Mouse (Mus musculus): ENCODE results near the gene Hal.
"Not testable (repeated sequence)": the region's sequence is repeated elsewhere in the genome, so short reads cannot be mapped to it uniquely, and the experiment has no call there.

Hal gene

DNA sequence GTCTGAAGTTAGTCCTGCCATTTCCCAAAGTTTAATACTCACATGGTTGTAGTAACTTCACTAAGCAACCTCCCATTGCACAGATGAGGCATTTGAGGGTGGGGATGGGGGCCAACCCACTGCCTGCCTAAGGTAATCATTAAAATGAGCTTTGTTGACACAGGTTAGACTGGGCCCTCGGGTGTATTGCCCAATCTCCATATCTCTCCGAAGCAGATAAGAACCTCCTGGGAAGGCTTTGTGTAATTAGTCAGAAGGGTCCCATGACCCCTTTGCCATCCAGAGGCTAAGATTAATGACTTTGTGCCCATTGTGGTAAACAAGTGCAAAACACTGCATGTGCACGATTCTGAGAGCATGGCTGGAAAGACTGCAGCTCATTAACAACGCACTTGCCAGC is 29.2 kb downstream of the Hal start:
- DNase-seq (ENCODE audit: low read depth) = no peak

- DNase-seq (ENCODE audit: low read depth) = no peak
Measured at GRCm38 (mm10) chr10:93518186-93518585, 29.6 kb downstream of the Hal start.

- no peak for DNase-seq (ENCODE audit: low read depth)
Measured at GRCm38 (mm10) chr10:93518620-93519019, 30.1 kb downstream of the Hal start.

DNA sequence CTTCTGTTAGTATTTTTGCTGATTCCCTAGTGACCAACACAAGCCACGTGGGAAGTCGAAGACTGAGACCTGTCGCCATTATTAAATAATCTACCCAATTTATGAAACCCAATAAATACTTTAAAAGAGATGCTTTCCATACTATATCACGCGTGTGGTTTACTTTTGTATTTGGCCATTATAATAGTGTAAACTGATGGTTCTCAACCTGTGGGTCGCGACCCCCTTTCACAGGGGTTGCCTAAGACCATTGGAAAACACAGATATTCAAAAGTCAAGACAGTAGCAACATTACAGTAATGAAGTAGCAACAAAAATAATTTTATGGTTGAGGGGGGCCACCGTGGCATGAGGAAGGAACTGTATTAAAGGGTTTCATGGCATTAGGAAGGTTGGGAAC is 30.6 kb downstream of the Hal start:
- no peak for DNase-seq (ENCODE audit: low read depth)

- DNase-seq (ENCODE audit: low read depth) = no peak
Measured at GRCm38 (mm10) chr10:93519756-93520155, 31.2 kb downstream of the Hal start.

GRCm38 (mm10) chr10:93520994-93521393 is 32.4 kb downstream of the Hal start:
- DNase-seq (ENCODE audit: low read depth) = no peak

DNA sequence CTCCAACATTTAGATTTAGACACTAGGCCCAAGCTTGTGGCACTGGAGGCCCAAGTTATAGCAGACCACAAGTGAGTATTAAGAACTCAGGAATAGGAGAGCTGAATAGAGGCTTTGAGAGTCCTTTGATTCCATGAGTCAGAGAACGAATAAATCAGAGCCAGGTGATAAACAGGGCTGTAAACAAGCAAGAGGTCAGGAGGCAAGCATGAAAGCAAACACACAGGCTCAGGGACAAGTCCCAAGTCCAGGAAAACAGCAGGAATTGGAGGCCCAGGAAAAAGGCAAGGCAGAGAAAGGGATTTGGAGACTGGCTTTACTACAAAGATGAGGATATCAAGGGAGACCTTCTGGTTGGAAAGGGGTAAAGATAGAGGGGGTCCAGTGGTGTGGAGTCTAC is 36.8 kb downstream of the Hal start:
- no peak for DNase-seq (ENCODE audit: low read depth)

GRCm38 (mm10) chr10:93538287-93538686 is 49.7 kb downstream of the Hal start:
- no peak for DNase-seq (ENCODE audit: low read depth)

GRCm38 (mm10) chr10:93538818-93539217 is 50.2 kb downstream of the Hal start:
- no peak for DNase-seq (ENCODE audit: low read depth)

GRCm38 (mm10) chr10:93539775-93540430 is 51.3 kb downstream of the Hal start, which contains the start of gene Amdhd1:
Gene Amdhd1 (minus strand): TSS chr10:93540033.
- peak; percentile 88 for DNase-seq (ENCODE audit: low read depth)

- peak; percentile 77 for DNase-seq (ENCODE audit: low read depth)
Measured at GRCm38 (mm10) chr10:93540431-93541210, 52.1 kb downstream of the Hal start, which contains the start of gene Ccdc38. Gene Ccdc38 (plus strand): TSS chr10:93540632.

- DNase-seq (ENCODE audit: low read depth) = peak; percentile 53
Measured at GRCm38 (mm10) chr10:93541585-93541984, 53.0 kb downstream of the Hal start.

DNA sequence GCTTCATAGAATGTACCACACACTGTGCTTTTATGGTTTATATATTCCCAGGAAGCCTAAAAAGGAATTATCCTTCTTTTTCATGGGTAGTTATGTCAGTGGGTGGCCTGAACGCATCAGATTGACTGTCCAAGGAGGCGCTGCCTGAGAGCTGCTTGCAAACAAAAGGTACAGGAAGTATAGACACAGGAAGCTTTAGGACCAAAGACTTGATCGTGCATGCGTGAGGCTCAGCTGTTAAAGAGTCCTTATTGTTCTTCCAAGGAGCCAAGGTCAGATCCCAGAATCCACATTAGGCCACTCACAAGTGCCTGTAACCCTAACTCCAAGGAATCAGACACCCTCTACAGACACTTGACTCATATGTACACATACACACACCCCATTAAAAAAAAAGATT is 53.8 kb downstream of the Hal start:
- peak; percentile 55 for DNase-seq (ENCODE audit: low read depth)

DNA sequence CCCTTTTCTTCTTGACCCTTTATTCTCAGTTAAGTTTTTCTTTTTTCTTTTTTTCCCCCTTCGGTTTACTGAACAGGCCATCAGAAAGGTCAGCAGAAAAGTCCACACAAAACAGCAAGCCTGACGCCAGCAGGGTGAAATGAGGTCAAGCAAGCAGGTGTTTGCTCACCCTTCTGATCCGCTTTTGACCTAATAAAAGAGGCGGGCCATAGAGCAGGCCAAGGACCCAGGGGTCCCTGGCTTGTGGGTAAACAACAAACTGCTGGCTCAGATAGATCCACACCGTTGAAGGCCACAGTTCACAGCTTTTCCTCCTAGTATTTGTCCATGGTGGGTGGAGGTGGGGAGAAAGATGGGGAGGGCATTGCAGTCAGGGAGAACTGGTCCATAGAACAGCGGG is 54.6 kb downstream of the Hal start:
- DNase-seq (ENCODE audit: low read depth) = no peak

- DNase-seq (ENCODE audit: low read depth) = no peak
Measured at GRCm38 (mm10) chr10:93544172-93544571, 55.6 kb downstream of the Hal start.

DNA sequence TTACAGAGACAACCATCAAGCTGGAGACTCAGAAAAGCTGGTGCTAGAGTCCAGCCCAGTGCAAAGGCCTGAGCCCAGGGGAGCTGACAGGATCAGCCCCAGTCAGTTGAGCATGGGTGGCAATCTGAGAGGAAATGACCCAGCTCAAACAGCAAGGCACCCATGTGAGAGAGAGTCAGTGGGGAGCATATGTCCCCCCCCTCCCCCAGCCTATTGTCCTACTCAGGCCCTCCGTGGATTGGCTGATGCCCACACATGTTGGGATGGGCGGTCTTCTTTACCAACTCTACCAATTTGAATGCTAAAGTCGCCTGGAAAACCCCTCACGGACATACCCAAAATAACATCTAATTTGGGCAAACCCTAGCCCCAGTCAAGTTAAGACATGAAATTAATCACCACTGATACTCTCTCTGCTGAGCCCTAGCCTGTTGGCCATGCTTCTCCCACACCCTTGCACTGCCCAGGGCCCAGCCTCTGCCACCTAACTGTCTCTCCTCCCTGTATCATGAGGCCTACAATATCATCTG is 59.2 kb downstream of the Hal start:
- DNase-seq (ENCODE audit: low read depth) = no peak

DNA sequence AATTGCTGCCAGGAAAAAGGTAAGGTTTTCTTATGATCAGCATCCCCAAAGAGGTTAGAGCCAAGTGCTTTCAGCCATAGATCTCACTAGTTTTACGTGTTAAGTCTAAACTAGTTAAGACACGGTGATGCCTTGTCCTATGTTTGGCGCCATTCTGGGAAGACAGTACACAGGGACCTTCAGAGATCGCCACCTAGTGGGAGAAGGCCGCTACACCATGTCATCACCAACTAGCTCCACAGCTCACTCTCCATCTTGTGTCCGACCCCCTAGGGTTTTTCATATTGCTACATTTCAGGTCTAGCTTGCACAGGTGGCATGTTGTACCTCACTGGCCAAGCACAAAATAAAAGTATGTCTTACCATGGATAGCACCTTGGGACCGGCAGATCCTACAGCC is 60.4 kb downstream of the Hal start:
- peak; percentile 90 for DNase-seq (ENCODE audit: low read depth)

DNA sequence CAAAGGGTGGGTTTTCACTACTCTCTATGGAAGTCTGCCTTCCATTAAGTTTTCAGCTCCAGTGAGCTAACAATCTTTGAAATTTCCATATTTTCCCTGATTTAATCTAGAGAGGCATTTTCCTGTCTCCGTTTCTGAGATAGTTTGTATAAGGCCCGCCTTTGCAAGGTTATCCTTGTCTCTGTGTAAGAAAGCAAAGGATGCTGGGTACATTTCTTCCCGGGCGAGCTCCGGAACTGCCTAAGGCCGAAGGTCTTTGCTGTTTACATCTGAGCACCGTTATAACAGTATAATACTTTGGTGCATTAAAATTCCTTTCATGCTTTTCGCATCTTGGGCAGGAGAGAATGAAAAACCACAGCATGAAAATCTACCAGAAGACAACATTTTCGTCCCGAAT is 61.3 kb downstream of the Hal start:
- no peak for DNase-seq (ENCODE audit: low read depth)

DNA sequence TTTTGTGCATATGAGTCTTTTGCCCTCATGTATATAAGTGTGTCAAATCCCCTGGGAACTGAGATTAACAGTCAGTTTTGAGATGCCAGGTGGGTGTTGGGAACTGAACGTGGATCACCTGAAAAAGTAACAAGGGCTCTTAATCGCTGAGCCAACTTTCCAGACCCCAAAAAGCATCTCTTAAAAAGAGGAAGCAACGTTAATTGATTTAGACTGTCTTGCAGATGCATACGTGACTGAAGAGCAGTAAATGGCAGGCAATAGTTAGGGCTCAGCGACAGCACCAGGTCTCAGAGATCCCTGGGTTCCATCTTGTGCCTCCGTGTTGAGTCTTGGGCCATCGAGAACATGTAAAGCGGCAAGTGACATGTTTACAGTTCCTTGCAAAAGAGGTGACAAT is 64.0 kb downstream of the Hal start:
- no peak for DNase-seq (ENCODE audit: low read depth)

- not testable (repeated sequence) for DNase-seq (ENCODE audit: low read depth)
Measured at GRCm38 (mm10) chr10:93557971-93558370, 69.4 kb downstream of the Hal start.

- DNase-seq (ENCODE audit: low read depth) = no peak
Measured at GRCm38 (mm10) chr10:93559786-93560185, 71.2 kb downstream of the Hal start.

GRCm38 (mm10) chr10:93564518-93565090 is 76.0 kb downstream of the Hal start:
- no peak for DNase-seq (ENCODE audit: low read depth)

GRCm38 (mm10) chr10:93567066-93567465 is 78.5 kb downstream of the Hal start:
- no peak for DNase-seq (ENCODE audit: low read depth)
